Mouse (Mus musculus) forebrain, embryonic 14.5 days (tissue): ENCODE measurements around the gene Zkscan16. TPM values are rescaled to one million over a fixed set of nuclear protein-coding genes. Genes with fewer than 3 reads are reported as not detected.

ENCODE experiments used
- ATAC-seq: fragments of 200-750 bp; cut with Nextera tagmentation; 2 replicates; pipeline ENCODE4 v1.8.0; 2017; ENCODE audit warnings: mild to moderate bottlenecking, moderate library complexity
- DNase-seq: peaks from one replicate; pipeline ENCODE4 v3.0.0-alpha.2; 2015; ENCODE audit warnings: low spot score
- H3K27ac ChIP-seq: fragments of 300-500 bp; sonication (generic); 2 replicates; pipeline ENCODE4 v1.5.1; 2014; ENCODE audit warnings: low read depth, mild to moderate bottlenecking, control low read depth, low read length, moderate library complexity
- H3K27me3 ChIP-seq: fragments of 300-500 bp; sonication (generic); replicated peaks from 2 replicates; pipeline ENCODE4 v1.6.1; 2014; ENCODE audit warnings: low read length, control low read depth, mixed read lengths; ENCODE audit not compliant: control insufficient read depth, insufficient read depth
- H3K36me3 ChIP-seq: fragments of 300-500 bp; sonication (generic); 2 replicates; pipeline ENCODE4 v1.6.1; 2014; ENCODE audit warnings: low read length, control low read depth; ENCODE audit not compliant: control insufficient read depth, insufficient read depth
- H3K4me1 ChIP-seq: fragments of 300-500 bp; sonication (generic); 2 replicates; pipeline ENCODE4 v1.6.1; 2014; ENCODE audit warnings: antibody characterized with exemption, low read length, control low read depth; ENCODE audit not compliant: control insufficient read depth, insufficient read depth
- H3K4me2 ChIP-seq: fragments of 300-500 bp; sonication (generic); 2 replicates; pipeline ENCODE4 v1.6.1; 2014; ENCODE audit warnings: mild to moderate bottlenecking, control low read depth, low read length
- H3K4me3 ChIP-seq: fragments of 300-500 bp; sonication (generic); 2 replicates; pipeline ENCODE4 v1.5.1; 2014; ENCODE audit warnings: low read depth, low read length, control low read depth
- H3K9ac ChIP-seq: fragments of 300-500 bp; sonication (generic); 2 replicates; pipeline ENCODE4 v1.6.1; 2014; ENCODE audit warnings: mild to moderate bottlenecking, low read length, control low read depth, moderate library complexity
- H3K9me3 ChIP-seq: fragments of 300-500 bp; sonication (generic); replicated peaks from 2 replicates; pipeline ENCODE4 v1.6.1; 2016; ENCODE audit warnings: low read length, control low read depth, mixed read lengths; ENCODE audit not compliant: control insufficient read depth
- WGBS: fragments of 180-500 bp; shearing (Covaris S2); extraction: QIAGEN DNeasy Blood & Tissue Kit; methylation state at CpG from one replicate; pipeline ENCODE4 v1.1.7; 2014; 5-methylcytosine and 5-hydroxymethylcytosine counted together
- polyA plus RNA-seq: library from polyadenylated mRNA; unstranded; fragments of >200 nt; fragmentation: Nextera tagmentation; extraction: Ambion mirVana; gene quantifications from 2 replicates; pipeline ENCODE4 v1.2.1, GENCODE M21; 2014

The Zkscan16 gene
- polyA plus RNA-seq = 0.62 and 1.2 TPM in 2 replicates

DNA sequence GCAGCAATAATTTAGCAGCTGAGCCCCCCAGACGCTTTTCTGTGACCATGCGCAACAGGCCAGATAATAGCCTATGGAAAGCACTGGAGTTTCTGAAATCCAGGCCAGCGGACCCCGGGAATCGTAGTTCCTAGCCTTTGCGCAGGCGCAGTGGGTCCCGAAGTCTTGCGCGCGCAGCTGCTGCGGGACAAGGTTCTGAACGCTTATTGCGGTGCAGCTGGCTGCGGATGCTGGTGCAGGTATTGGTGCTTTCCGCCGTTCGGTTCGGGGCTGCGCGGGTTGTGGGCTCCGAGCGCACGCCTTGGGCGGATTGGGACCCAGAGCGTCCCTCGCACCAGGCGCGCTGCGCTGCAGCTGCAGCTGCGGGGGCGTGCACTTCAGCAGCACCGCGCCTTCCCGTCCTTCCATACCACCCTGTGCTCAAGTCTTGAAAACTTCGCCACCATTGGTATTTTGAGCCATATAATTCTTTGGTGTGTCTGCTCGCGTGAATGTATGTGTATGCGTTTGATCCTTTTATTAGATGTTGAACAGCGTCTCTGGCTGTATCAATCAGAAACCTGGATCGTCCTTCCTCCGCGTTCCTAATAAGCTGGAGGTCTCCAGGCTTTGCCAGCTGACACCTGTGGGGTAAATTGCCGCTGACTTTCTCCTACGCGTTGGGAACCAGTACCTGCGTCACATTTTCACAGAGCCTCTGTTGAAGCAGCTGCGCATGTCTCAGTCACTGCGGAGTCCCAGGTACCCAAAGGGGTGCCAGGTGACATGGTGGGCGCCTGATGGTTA is at the start of gene Zkscan16:
TSS of gene Zkscan16 (plus strand) at position 209 of the 786 bp plus-strand sequence.
- Histone ChIP-seq H3K4me2 (peak within 1 kb of the TSS; percentile 85), H3K9me3 (no peaks in the 10 kb centered on the region), H3K36me3 (no peaks in the 10 kb centered on the region), H3K4me3 (peak within 1 kb of the TSS; percentile 70), H3K27ac (no peak within 1 kb of the TSS), H3K9ac (peak within 1 kb of the TSS; percentile 74), H3K4me1 (no peaks in the 10 kb centered on the region), H3K27me3 (no peaks in the 10 kb centered on the region)
- peak; percentile 96 for DNase-seq
- WGBS = 1% methylated on average over 50 of the region's 50 CpGs
- peak; percentile 92 for ATAC-seq

DNA sequence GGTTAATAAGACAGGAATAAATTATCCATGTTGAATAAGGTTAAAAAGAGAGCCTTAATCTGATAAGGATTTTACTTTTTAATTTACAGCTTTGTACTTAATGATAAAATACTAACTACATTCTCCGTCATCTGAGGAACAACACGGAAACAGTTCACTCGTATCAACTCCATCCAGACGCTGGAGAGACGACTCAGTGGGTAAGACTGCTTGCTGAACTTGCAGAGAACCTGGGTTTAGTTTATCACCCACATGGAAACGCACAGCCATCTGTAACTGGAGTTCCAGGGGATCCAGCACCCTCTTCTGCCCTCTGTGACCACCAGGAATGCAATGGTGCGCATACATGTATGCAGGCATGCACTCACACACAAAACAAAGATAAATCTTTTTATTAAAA is 49.0 kb upstream of the Zkscan16 start:
- Histone ChIP-seq H3K27me3 (no peaks in the 10 kb centered on the region), H3K4me1 (no peaks in the 10 kb centered on the region), H3K4me3 (no peak overlapping the region), H3K9ac (no peak overlapping the region), H3K4me2 (no peak overlapping the region), H3K36me3 (no peaks in the 10 kb centered on the region), H3K9me3 (no peaks in the 10 kb centered on the region), H3K27ac (no peak overlapping the region)
- ATAC-seq = no peak
- 94% methylated on average over 7 of the region's 7 CpGs for WGBS
- DNase-seq = no peak

DNA sequence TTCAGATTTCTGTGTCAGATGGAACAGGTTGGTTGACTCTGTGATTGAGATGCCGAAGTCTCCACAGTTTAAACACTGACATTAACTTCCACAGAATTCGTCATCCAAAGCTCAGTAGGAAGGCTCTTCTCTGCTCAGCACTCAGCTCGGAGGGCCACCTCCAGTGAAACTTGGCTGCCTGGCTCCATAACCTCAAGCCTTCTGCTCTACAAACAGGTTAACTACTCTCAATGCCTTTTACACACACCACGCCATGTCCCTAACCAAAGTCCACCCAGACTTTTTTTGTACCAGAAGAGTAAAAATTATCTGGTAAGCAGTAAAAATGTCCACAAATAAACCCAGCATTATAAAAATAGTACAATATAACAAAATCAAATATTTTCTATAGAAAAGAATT is 46.0 kb upstream of the Zkscan16 start:
- Histone ChIP-seq H3K4me2 (no peak overlapping the region), H3K4me1 (no peaks in the 10 kb centered on the region), H3K27me3 (no peaks in the 10 kb centered on the region), H3K4me3 (no peak overlapping the region), H3K9ac (no peak overlapping the region), H3K9me3 (no peaks in the 10 kb centered on the region), H3K36me3 (no peaks in the 10 kb centered on the region), H3K27ac (no peak overlapping the region)
- DNase-seq = no peak
- WGBS = 76% methylated on average over 4 of the region's 4 CpGs
- ATAC-seq = no peak

DNA sequence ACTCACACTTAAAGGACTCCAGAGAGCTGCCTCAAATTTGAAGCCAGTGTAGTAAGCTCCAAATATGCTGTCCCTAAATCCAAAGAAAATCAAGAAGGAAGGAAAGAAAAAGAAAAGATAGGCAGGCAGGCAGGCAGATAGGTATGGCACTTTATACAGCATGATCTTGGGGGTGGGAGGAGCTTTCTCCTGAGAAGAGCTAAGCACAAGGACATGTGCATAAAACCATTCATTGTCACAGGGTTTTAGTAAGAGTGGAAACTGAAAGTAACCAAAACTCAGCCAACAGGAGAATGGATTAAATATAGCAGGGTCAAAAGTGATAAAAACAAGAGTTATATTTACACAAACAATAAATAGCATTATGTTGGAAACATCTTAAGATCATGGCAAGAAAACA is 45.1 kb upstream of the Zkscan16 start:
- ATAC-seq (no peak), DNase-seq (no peak)
- Histone ChIP-seq H3K4me3 (no peak overlapping the region), H3K4me2 (no peak overlapping the region), H3K4me1 (no peaks in the 10 kb centered on the region), H3K36me3 (no peaks in the 10 kb centered on the region), H3K27me3 (no peaks in the 10 kb centered on the region), H3K27ac (no peak overlapping the region), H3K9me3 (no peaks in the 10 kb centered on the region), H3K9ac (no peak overlapping the region)

DNA sequence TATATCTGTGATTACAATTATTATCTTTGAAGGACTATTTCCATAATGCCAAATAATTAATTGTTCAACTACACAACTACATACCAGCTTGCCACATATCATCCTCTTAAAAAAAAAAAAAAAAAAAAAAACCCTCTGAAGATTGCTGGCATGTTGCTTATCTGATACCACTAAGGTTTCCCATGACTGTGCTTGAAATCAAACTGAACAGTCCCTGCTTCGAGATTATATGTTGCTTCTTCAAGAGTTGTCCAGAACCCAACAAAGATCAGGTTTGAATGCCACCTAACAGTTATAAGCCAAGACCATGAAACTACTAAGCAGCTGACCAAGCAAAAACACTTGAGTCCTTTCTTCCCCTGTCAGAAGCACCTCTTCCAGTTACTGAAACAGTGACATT is 36.0 kb upstream of the Zkscan16 start:
- DNase-seq (no peak), ATAC-seq (no peak)
- Histone ChIP-seq H3K36me3 (no peaks in the 10 kb centered on the region), H3K4me1 (peaks cover 7% of the 10 kb centered on the region), H3K27ac (no peak overlapping the region), H3K27me3 (no peaks in the 10 kb centered on the region), H3K4me2 (no peak overlapping the region), H3K4me3 (no peak overlapping the region), H3K9ac (no peak overlapping the region), H3K9me3 (no peaks in the 10 kb centered on the region)
- 95% methylated on average over 1 of the region's 1 CpGs for WGBS

DNA sequence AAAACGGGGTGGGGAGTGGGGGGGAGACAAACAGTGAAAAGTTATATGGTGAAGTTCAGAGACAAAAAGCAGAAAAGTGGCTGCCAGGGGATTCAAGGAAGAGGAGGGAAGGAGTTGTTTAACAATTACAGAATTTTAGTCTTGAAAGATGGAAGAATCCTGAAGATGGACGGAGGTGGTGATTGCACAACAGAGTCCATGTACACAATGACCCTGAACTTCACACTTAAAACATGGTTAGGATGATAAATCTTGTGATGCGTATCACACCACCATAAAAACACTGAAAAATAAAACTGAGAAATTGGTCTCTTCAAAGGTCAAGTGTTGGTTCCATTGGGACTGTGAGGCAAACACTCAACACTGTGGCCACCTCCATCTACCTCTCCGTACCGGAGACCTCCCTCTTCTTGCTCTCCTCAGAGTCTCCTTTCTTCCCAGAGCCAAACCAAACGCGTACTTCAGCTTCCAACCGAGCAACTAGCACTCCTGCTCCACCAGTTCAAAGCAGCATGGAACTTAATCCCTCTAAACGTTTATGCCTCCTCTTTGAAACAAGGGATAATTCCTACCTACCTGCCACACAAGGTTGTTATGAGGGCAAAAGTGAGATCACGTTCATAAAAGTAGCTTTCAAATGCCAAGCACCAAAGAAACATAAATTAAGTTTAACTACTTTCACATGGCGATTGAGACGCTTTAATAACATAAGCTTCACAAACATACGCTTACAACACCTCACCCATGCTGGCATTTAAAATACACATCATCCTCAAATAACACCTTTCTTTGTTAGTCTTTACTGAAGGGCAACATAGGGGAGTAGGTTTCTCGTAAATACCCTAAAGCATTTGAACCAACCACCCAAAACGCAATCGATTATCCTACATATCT is 33.0 kb upstream of the Zkscan16 start:
- peak overlapping the region; percentile 88 for H3K4me3 ChIP-seq
- H3K27me3 ChIP-seq = no peaks in the 10 kb centered on the region
- H3K4me2 ChIP-seq = peak overlapping the region; percentile 75
- no peaks in the 10 kb centered on the region for H3K9me3 ChIP-seq
- no peak overlapping the region for H3K27ac ChIP-seq
- WGBS = 37% methylated on average over 16 of the region's 16 CpGs
- no peaks in the 10 kb centered on the region for H3K36me3 ChIP-seq
- peaks cover 7% of the 10 kb centered on the region for H3K4me1 ChIP-seq
- peak overlapping the region; percentile 94 for H3K9ac ChIP-seq
- no peak; the same call in 1 of the 2 replicates for ATAC-seq
- no peak for DNase-seq

DNA sequence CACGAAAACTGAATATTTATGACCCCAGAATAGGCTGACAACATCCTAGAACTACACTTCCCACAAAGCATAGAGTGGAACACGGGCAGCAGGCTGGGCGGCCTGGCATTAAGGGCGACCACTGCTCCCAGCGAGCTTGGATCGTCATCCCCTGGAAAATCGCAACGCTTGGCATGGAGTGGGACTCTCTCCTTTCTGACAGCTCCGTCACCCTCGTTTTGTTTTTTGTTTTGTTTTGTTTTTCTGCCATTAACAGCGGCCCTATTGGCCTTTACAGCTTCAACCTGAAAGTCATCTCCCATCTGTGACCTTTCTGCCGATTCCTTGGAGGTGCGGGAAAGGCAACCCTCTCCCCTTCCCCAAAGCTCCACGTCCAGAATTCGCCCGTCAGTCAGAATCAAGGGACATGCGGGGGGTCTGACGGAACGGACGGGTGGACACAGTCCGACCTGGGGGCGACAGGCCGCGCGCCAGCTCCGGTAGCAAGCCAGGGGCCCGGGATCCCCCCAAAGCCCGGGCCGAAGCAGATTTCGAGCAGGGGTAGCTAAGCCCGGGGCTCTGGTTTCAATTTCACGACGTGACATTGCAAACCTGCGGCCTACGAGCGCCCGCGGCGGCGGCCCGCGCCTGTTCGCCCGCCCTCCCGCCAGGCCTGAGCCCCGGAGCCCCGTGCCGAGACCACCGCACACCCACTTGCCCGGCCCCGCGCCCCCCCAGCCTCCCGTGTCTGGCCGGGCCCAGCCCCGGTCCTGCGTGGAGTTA is 32.2 kb upstream of the Zkscan16 start:
- DNase-seq (peak; percentile 79), ATAC-seq (peak; percentile 60)
- peak overlapping the region; percentile 97 for H3K27ac ChIP-seq
- WGBS = under 1% methylated on average over 55 of the region's 56 CpGs
- no peaks in the 10 kb centered on the region for H3K36me3 ChIP-seq
- peak overlapping the region; percentile 94 for H3K9ac ChIP-seq
- H3K4me3 ChIP-seq = peak overlapping the region; percentile 88
- H3K27me3 ChIP-seq = no peaks in the 10 kb centered on the region
- H3K4me1 ChIP-seq = peaks cover 7% of the 10 kb centered on the region
- H3K4me2 ChIP-seq = peak overlapping the region; percentile 75
- H3K9me3 ChIP-seq = no peaks in the 10 kb centered on the region

DNA sequence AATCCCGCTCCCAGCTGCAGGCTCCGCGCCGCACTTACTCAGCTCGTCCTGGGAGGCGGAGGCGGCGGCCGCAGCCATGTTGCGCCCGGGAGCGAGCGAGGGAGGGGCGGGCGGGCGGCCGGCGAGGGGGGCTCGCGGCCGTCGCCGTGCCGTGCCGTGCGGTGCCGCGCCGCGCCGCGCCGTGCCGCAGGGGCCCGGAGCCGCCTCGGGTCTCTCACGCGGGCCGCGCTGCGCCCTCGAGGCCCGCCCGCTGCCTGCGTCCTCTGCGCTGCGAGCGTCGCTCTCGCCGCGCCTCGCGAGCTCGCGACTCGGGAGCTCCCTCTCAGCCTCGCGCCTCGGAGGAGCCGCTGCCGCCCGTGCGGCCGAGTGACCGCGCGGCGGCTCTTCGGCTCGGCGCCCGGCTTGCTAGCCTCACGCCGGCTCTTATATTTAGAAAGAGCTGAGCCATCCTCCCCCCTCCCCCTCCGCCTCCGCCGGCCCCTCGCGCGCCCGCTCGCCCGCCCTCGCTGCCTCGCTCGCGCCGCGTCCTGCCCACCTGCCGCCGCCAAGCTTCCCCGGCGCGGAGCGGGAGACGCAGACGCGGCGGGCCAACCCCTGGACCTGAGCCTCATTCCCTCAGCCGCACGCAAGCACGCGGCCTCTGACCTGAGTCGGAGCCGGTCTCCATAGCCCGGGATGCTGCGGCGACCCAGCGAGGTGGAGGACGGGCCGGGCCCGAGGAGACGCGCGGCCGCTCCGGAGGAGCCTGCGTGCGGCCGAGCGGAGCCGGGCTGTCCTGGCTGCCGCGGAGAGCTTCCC is 31.4 kb upstream of the Zkscan16 start:
- DNase-seq (peak; percentile 71), ATAC-seq (peak; percentile 85)
- H3K4me3 ChIP-seq = peak overlapping the region; percentile 88
- peaks cover 7% of the 10 kb centered on the region for H3K4me1 ChIP-seq
- no peaks in the 10 kb centered on the region for H3K36me3 ChIP-seq
- H3K4me2 ChIP-seq = peak overlapping the region; percentile 75
- H3K9me3 ChIP-seq = no peaks in the 10 kb centered on the region
- H3K27me3 ChIP-seq = no peaks in the 10 kb centered on the region
- H3K27ac ChIP-seq = peak overlapping the region; percentile 97
- under 1% methylated on average over 93 of the region's 126 CpGs for WGBS
- peak overlapping the region; percentile 94 for H3K9ac ChIP-seq
